Mouse (Mus musculus) erythroblast, embryonic 14.5 days (primary cell): ENCODE data around the gene Ppfia1. TPM values are rescaled to one million over a fixed set of nuclear protein-coding genes. Genes with fewer than 3 reads are reported as not detected.

ENCODE experiments used
- H3K27me3 ChIP-seq: 2 replicates; pipeline ENCODE4 v1.6.1; 2012; ENCODE audit warnings: inconsistent platforms; ENCODE audit not compliant: control insufficient read depth
- H3K36me3 ChIP-seq: 2 replicates; pipeline ENCODE4 v1.6.1; 2012; ENCODE audit warnings: mild to moderate bottlenecking, inconsistent platforms; ENCODE audit not compliant: control insufficient read depth
- H3K4me1 ChIP-seq: 2 replicates; pipeline ENCODE4 v1.6.1; 2012; ENCODE audit warnings: inconsistent platforms; ENCODE audit not compliant: control insufficient read depth
- H3K4me3 ChIP-seq: replicated peaks from 2 replicates; pipeline ENCODE3; 2012; ENCODE audit warnings: moderate library complexity, mild to moderate bottlenecking, inconsistent platforms
- H3K9me3 ChIP-seq: 2 replicates; pipeline ENCODE4 v1.6.1; 2012; ENCODE audit warnings: low read length, inconsistent platforms, mixed read lengths; ENCODE audit not compliant: control insufficient read depth
- GATA1 ChIP-seq: IDR thresholded peaks from 2 replicates; pipeline ENCODE4 v1.6.1; 2012; ENCODE audit warnings: low read length, inconsistent platforms, mixed read lengths
- TAL1 ChIP-seq: IDR thresholded peaks from 3 replicates; pipeline ENCODE4 v1.6.1; 2012; ENCODE audit warnings: low read length, inconsistent platforms, mixed read lengths
- polyA plus RNA-seq: library from polyadenylated mRNA; stranded (reverse); fragments of >175 nt; gene quantifications from 2 replicates; pipeline ENCODE4 v1.2.3, GENCODE M21; 2012

Gene Ppfia1
- polyA plus RNA-seq, 1 experiment = 6.1 TPM

- Histone ChIP-seq H3K36me3 (peaks cover 99% of the 10 kb centered on the region), H3K4me3 (no peak overlapping the region), H3K27me3 (no peaks in the 10 kb centered on the region), H3K4me1 (no peaks in the 10 kb centered on the region), H3K9me3 (no peaks in the 10 kb centered on the region)
- TF ChIP-seq TAL1 (no peak), GATA1 (no peak)
These were observed 94.6 kb downstream of the Ppfia1 start for GRCm38 (mm10) chr7:144458881-144459280.

- Histone ChIP-seq H3K4me1 (no peaks in the 10 kb centered on the region), H3K4me3 (no peak overlapping the region), H3K36me3 (peaks cover 93% of the 10 kb centered on the region), H3K9me3 (no peaks in the 10 kb centered on the region), H3K27me3 (no peaks in the 10 kb centered on the region)
- TF ChIP-seq GATA1 (no peak), TAL1 (no peak)
These were observed 102.9 kb downstream of the Ppfia1 start for GRCm38 (mm10) chr7:144450661-144451060.

GRCm38 (mm10) chr7:144449637-144450570, 103.6 kb downstream of the Ppfia1 start:
- no peak for TF ChIP-seq GATA1
- TF ChIP-seq TAL1 = no peak
- Histone ChIP-seq H3K4me1 (no peaks in the 10 kb centered on the region), H3K36me3 (peaks cover 93% of the 10 kb centered on the region), H3K27me3 (no peaks in the 10 kb centered on the region), H3K9me3 (no peaks in the 10 kb centered on the region), H3K4me3 (no peak overlapping the region)

- H3K9me3 ChIP-seq = no peaks in the 10 kb centered on the region
- H3K27me3 ChIP-seq = no peaks in the 10 kb centered on the region
- no peak overlapping the region for H3K4me3 ChIP-seq
- H3K4me1 ChIP-seq = no peaks in the 10 kb centered on the region
- TF ChIP-seq GATA1 = no peak
- peaks cover 83% of the 10 kb centered on the region for H3K36me3 ChIP-seq
These were observed 105.3 kb downstream of the Ppfia1 start for GRCm38 (mm10) chr7:144448186-144448585.

- Histone ChIP-seq H3K4me1 (no peaks in the 10 kb centered on the region), H3K4me3 (no peak overlapping the region), H3K9me3 (no peaks in the 10 kb centered on the region), H3K27me3 (no peaks in the 10 kb centered on the region), H3K36me3 (peaks cover 79% of the 10 kb centered on the region)
- no peak for TF ChIP-seq TAL1
- TF ChIP-seq GATA1 = no peak
These were observed 106.4 kb downstream of the Ppfia1 start for GRCm38 (mm10) chr7:144447146-144447545.

- Histone ChIP-seq H3K27me3 (no peaks in the 10 kb centered on the region), H3K4me3 (no peak overlapping the region), H3K36me3 (peaks cover 81% of the 10 kb centered on the region), H3K4me1 (no peaks in the 10 kb centered on the region), H3K9me3 (no peaks in the 10 kb centered on the region)
- TF ChIP-seq TAL1 = no peak
- no peak for TF ChIP-seq GATA1
These were observed 108.7 kb downstream of the Ppfia1 start for GRCm38 (mm10) chr7:144444788-144445187.

GRCm38 (mm10) chr7:144441976-144442375, 111.6 kb downstream of the Ppfia1 start:
- no peaks in the 10 kb centered on the region for H3K4me1 ChIP-seq

GRCm38 (mm10) chr7:144441466-144441865, 112.1 kb downstream of the Ppfia1 start:
- Histone ChIP-seq H3K4me1 (no peaks in the 10 kb centered on the region), H3K36me3 (peaks cover 84% of the 10 kb centered on the region), H3K27me3 (no peaks in the 10 kb centered on the region), H3K4me3 (no peak overlapping the region), H3K9me3 (no peaks in the 10 kb centered on the region)
- TF ChIP-seq GATA1 = no peak
- TF ChIP-seq TAL1 = no peak

More at GRCm38 (mm10) chr7:144441976-144442375, 111.6 kb downstream of the Ppfia1 start:
- H3K36me3 ChIP-seq = peaks cover 84% of the 10 kb centered on the region
- no peaks in the 10 kb centered on the region for H3K9me3 ChIP-seq
- TF ChIP-seq TAL1 (no peak), GATA1 (no peak)
- H3K4me3 ChIP-seq = no peak overlapping the region
- no peaks in the 10 kb centered on the region for H3K27me3 ChIP-seq

- H3K9me3 ChIP-seq = no peaks in the 10 kb centered on the region
- H3K4me3 ChIP-seq = no peak overlapping the region
These were observed 114.7 kb downstream of the Ppfia1 start for GRCm38 (mm10) chr7:144438811-144439210.

GRCm38 (mm10) chr7:144432920-144433319, 120.6 kb downstream of the Ppfia1 start:
- Histone ChIP-seq H3K27me3 (no peaks in the 10 kb centered on the region; the same call in 1 of the 2 replicates), H3K4me1 (no peaks in the 10 kb centered on the region), H3K9me3 (no peaks in the 10 kb centered on the region), H3K36me3 (peaks cover 24% of the 10 kb centered on the region), H3K4me3 (no peak overlapping the region)
- TF ChIP-seq GATA1 = no peak
- no peak for TF ChIP-seq TAL1

More at GRCm38 (mm10) chr7:144438811-144439210, 114.7 kb downstream of the Ppfia1 start:
- Histone ChIP-seq H3K4me1 (no peaks in the 10 kb centered on the region), H3K27me3 (no peaks in the 10 kb centered on the region), H3K36me3 (peaks cover 74% of the 10 kb centered on the region)
- TF ChIP-seq GATA1 (no peak), TAL1 (no peak)
